Mouse (Mus musculus) cerebral cortex, adult 2 months (tissue): Measurements from ENCODE around the gene Szt2.

Experiments
- WGBS: fragments of 180-500 bp; shearing (Covaris S2); methylation state at CpG from one replicate; pipeline ENCODE4 v1.1.7; 2018; 5-methylcytosine and 5-hydroxymethylcytosine counted together

Szt2 gene

DNA sequence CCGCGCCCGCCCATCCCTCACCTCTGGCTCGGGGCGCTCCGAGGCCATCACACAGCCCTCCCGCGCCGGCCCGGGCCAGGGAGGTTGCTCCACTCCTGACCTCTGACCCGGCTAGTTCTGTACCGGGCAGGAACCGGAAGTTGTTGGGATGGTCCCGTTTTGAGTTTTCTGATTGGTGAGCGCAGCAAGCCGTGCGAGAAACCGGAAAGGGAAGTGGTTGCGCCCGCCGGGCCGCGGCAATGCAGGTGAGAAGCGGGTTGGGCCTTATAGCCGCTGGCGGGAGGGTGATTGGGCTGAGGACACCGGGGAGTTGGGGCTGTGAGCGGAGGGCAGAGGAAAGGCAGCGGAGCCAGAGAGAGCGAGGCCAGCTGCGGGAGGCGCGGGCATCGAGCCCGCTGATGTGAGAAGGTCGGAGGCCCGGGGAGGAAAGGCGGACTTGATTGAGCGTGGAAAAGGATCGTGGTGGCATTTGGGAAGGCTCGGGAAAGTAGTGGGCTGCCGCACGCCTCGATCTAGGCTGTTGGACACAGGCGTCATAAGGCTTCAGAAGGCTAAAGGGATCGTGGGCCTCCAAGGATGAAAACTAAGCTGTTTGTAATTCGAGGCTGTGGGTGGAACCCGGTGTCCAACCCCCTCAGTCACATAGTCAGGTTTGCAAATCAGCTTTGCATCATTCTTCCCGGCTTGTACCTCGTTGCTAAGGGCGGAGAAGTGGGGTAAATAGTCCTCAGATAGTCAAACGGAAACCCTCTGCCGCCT lies at the start of gene Szt2, which contains the start of gene Med8:
TSS of gene Szt2 (minus strand) at position 132 of the 759 bp plus-strand sequence.
TSS of gene Med8 (plus strand) at position 196 of the 759 bp plus-strand sequence.
- under 1% methylated on average over 53 of the region's 53 CpGs for WGBS

DNA sequence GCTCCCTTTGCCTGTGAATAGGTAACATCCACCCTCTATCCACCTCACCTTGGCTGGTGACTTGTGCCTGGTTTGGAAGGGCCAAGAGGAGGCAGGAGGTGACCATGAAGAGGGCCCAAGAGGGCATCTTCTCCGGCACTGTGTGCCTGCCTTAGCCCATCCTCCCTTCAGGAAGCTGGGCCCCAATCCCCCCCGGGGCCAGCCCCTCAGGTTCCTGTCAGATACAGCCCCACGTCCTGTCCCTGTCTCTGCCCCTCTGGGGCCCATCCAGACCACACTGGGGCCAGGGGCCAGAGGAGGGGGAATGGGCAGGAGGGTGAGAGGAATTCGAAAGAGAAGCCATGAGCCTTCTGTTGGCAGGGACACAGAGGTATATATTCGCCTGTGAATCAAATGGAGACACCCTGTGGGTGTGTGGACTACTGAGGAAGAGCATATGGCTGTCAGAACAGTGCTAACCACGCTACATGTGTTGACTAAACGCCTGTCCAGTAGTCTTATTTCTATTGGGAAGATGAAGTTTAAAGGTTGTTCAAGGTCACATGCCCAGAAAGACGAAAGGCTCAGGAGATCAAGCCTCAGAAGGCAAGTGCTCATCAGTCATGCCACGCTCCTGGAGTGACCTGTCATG lies 48.4 kb upstream of the Szt2 start, which contains the start of gene Mpl:
TSS of gene Mpl (minus strand) at position 169 of the 631 bp plus-strand sequence.
- WGBS, result 61% methylated on average over 9 of the region's 9 CpGs

DNA sequence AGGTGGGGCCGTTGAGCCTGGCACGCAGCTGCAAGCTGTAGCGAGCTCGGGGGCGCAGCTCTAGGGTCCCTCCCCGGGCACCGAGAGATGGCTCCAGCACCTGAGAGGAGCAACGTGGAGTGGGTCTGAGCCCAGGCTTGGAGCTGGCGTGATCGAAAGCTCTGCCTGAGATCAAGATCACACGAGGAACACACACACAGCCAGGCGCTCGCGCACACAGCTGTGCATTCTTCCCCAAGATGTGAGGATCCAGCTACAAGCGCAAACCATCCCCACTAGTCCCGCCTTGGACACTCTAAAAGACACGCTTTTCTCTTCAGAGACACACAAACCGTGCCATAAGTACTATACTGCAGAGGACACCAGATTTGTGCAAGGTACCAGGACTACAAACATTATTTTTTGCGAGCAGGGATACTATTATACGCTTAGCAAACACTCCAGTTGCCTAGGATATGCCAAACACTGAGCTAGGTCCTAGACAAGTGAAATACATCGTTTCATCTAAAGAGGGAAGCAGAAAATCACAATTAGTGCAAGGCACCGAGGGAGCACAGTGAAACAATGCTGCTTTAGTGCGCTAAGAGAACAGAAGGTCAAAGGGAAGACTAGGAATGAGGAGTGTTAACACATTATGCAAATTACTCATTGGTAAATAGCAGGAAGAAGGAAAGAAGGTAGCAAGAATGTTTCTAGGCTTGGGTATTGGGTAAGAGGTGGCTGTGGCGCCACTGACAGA lies 37.5 kb upstream of the Szt2 start:
- 21% methylated on average over 24 of the region's 24 CpGs for WGBS

DNA sequence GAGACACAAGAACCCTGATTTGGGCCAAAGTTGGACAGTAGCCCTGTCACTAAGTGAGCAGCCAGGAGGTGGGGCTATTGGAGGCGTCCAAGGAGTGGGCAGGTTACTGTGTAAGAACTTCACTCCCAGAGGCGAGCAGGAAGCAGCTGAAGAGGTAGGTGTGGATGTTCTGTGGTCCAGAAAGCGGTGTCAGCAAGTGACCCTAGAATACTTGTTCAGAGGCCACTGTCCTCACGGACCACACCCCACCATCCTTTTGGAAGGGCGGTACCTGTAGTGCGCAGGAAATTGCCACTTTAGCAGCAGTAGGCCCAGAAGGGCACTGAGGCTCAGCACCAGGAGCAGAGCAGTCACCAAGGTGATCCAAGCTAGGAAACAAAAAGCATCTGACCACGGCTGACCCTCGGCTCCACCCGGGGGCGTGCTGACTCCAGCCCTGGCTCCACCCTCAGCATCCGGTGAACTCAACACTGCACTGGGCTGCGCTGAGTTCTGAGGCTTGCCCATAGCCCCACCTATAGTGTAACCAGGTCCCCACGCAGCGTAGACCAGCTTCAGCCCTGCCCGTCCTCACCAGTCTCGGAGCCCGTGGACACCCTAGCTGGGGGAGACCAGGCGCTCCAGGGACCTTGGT lies 36.8 kb upstream of the Szt2 start:
- WGBS, result 23% methylated on average over 18 of the region's 18 CpGs

DNA sequence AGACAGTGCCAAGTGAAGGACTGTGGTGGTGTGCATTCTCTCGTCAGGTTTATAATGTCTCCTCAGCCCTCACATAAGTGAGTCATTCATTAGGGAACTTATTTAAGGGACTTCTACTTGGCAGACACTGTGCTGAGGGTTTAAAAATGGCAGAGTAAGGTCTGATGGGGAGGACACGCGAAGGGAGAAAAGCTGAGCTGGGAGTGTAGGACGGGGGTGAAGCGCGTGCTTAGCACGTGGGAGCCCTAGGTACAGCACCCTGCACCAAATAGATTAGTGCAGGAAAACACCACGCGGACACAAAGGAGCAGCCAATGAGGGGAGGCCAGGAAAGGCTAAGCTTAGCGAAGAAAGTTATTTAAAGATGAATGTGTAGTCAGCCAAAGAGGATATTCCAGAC lies 36.0 kb upstream of the Szt2 start:
- WGBS, result 60% methylated on average over 10 of the region's 10 CpGs

DNA sequence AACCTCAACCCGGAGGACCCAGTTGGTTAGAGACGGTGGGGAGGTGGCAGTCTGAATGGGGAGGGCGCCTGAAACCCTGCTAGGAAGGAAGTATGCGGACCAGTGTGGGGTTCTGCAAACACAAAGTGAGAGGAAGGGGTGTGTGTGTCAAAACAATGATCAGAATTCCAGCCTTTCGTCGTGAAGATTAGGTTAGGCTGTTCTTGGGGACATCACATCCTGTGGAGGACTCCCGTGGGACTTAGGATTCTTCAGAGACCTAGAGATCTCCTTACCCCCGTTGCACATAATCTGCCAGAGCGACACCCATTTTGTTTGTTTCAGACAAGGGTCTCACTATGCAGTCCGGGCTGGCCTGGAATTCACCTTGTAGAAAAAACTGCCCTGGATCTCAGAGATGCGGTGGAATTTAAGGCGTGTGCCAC lies 28.8 kb upstream of the Szt2 start:
- WGBS, result 20% methylated on average over 12 of the region's 12 CpGs

DNA sequence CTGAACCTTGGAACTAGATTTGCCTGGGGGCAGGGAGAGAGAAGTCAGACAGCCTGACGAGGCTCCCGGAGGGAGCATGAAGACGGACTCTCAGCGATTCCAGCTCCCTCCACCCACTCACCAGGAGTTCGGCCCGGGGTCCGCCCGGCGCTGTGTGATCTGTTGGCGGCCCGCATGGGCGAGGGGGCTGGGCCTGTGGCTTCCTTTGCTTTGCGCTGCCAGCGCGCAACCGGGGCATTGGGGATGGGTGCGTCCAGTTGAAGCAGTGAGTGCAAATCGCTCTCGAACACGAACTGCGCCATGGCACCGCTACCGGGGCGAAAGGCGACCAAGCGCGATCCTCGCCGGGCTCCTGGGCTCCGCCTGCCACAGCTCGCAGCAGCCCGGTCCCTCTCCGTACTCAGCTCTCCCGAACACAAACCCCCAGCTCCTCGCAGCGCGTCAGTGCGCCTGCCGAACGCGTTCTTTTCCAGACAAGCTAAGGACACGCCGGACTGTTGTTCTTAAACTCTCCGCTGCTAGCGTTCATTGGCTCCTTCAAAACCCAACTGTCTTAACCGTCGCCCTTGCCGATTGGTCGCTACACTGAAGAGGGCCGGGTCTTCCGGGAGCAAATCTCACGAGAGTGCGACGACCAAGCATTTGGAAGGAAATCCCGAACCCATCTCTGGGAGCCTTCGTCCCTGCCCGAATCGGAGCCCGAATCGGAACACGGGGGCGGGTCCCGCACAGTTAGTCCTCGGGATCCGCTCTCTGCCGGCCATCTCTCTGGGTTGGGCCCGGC lies 27.9 kb upstream of the Szt2 start, which contains the start of gene Cdc20:
TSS of gene Cdc20 (minus strand) at position 533 of the 784 bp plus-strand sequence.
- WGBS, result under 1% methylated on average over 67 of the region's 67 CpGs

DNA sequence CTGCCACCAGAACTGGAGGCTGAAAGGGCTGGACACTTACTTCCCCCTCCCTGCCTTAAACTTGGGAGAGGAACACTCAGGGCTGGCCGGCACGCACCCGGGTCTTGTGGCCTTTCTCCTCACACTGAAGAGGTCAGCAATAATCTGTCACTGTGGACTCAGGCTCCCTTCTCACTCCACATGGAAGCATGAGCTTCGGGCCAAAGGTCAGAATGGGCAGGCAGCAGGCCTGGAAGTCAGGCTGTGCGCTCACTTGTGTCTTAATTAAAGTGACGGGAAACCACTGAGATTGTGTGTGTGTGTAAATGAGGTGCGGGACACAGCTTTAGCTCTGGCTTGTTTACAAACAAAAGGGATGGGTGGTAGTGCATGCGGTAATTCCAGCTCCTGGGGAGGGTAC lies 23.3 kb upstream of the Szt2 start:
- 82% methylated on average over 8 of the region's 8 CpGs for WGBS

DNA sequence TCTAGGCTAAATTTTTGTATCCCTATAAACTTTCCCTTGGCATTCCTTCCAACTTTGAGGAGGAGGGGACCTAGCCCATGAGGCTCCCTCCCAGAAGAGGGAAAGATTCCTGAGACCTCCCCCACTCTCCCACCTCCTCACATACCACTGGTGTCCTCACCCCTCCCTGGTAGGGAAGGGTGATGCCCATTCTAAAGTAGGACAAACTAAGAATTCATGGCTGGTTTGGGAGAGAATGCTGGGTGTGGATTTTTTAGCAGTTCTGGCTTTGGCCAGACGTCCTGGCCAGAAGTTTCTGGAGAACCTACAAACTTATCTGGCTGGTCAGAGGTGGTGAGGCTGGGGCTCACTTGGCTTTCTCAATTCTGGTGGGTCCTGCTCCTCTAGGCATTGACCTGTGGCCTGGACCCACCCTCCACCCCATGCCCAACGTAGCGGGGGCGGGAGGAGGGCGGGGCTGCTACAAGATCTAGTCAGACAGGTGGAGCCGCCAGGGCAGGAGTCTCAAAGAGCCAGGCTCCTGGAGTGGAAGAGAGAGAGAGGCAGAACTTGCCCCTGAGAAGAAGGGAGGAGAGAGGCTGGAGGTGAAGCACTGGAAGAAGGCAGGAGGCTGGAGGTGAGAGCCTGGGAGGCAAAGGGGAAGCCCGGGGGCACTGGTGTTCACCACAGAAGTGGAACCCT lies 20.3 kb upstream of the Szt2 start:
- WGBS, result 69% methylated on average over 7 of the region's 7 CpGs

DNA sequence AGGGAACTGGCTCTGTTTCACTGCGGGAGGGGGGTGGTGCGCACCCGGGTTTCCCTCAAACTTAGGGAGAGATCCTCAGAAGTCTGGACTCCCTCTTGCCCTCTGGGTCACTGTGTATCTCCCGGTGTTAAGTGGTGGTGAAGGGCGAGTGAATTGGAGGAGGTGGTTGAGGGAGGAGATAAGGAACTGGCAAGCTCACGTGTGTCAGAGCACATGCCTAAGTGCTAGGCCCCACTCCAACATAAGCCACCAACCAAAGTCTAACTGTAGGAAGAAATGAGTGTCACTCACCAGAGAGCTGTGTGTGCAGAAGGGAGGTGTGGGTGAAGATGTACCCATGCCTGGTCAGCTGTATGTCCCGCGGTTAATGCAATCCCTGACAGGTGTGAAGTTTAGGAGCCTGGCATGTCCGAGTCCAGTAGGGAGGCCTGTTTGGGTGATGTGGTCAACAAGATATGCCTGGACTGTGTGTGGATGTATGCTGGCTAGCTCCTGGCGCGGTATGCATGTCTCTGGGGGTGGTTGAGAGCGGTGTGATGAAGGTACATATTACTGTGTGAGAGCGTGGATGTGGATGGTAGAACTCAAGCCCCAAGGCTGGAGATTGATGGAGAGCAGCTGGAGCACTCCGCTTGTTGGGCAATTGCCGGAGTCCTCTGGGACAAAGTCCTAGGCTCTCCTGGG lies 19.6 kb upstream of the Szt2 start:
- WGBS, result 53% methylated on average over 15 of the region's 15 CpGs

DNA sequence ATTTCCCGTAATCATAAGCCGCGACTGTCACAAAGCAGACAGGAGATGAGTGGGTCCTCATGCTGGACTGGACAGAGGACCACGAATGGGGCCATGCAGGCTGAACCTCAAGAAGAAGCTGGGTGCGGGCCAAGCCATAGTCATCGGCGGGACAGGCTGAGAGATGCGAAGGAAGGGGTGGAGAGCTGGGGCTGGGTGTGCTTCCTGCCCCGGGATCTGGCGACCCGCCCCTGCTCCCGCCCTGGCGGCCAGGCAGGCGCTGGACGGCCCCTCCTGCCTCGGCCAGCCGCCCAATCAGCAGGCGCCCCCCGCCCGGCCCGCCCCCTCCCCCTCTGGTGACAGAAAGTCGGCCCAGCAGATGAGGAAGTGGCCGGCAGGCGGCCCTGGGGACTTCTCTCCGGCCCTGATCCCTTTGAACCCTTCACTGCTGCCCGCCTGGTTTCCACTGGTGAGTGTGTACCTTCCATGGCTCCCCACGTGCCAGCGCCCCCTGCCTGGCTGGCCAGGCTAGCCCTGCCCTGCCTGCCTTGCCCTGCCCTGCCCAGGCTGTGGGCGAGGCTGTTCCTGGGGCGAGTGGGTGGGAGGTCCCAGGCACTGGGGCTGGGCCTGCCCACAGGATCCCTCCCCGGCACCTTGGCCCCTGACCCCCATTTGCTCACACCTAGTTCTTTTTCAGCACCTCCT lies 18.8 kb upstream of the Szt2 start, which contains the start of gene Elovl1:
TSS of gene Elovl1 (plus strand) at position 326 of the 684 bp plus-strand sequence.
- WGBS, result 10% methylated on average over 29 of the region's 31 CpGs

DNA sequence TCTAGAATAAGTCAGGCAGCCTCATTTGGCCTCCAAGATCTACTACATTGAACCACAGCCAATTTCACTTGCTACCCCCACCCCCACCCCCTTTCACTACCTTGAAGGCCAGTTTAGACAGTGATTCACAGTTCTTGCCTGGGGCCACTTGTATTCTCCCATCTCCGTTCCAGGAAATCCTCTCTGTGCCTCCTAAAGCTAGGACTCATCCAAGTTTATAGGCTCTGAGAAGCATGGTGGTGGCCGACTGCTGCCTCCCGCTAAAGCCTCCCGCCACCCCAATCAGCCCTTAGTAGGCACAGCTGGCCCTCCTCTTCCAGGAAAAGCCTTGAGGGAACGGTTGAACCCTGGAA lies 18.3 kb upstream of the Szt2 start:
- 25% methylated on average over 5 of the region's 5 CpGs for WGBS

DNA sequence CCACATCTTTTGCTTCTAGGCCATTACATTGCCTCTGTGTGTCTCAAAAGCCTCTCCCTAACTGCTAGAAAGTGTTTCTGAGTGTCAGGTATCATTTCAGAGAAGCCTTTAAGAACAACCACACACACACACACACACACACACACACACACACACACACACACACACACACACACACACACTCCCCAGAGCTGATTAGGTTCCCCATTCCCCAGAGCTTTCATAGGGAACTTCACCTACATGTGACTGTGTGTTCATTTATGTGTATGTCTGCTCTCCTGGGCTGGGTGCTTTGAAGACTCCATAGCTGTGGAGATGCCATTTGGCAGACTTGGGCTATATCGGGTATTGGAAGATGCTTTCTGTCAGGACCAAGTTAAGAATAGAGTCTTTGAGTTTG lies 16.3 kb upstream of the Szt2 start:
- WGBS, result 51% methylated on average over 1 of the region's 1 CpGs

DNA sequence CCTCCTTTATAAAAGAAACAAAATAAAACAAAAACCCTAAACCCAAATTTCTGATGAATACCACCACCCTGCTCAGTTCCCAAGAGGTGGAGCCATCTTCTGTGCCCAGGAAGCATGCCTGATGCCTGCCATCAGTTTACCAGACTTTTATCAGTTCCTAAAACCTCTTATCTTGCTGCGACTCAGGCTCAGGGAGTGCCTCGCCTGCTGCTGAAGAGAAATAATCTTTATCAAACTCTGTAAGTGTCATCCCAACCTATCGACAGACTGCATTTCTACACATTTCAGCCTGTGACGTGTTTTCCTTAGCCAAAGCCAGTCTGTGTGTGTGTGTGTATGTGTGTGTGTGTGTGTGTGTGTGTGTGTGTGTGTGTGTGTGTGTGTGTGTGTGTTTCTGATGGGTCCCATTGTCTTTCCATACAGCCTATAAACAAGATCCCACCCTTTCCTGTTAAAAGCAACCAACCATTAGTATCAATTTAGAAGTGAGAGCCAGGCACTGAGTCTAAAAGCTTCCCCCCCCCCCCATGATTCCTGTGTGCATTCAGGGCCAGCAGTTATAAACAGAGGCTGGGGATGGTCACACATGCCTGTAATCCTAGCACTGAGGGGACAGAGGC lies 15.6 kb upstream of the Szt2 start:
- 82% methylated on average over 4 of the region's 4 CpGs for WGBS

DNA sequence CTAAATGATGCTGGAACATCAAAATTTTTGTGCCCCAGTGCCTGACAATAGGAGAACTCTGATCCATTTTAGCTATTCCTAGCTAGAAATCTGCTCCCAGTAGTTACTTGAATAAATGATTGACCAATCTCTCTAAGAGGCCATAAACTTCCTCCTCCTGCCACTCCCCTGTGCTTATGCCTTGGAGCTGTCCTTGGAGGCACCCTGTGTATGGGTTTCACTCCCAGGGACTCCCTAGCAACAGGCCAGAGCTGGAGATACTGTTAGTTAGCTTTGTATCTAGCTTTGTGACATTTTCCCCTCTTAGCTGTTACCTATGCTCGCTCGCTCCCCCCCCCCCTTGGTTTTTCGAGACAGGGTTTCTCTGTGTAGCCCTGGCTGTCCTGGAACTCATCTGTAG lies 12.3 kb upstream of the Szt2 start:
- WGBS, result 96% methylated on average over 3 of the region's 3 CpGs

DNA sequence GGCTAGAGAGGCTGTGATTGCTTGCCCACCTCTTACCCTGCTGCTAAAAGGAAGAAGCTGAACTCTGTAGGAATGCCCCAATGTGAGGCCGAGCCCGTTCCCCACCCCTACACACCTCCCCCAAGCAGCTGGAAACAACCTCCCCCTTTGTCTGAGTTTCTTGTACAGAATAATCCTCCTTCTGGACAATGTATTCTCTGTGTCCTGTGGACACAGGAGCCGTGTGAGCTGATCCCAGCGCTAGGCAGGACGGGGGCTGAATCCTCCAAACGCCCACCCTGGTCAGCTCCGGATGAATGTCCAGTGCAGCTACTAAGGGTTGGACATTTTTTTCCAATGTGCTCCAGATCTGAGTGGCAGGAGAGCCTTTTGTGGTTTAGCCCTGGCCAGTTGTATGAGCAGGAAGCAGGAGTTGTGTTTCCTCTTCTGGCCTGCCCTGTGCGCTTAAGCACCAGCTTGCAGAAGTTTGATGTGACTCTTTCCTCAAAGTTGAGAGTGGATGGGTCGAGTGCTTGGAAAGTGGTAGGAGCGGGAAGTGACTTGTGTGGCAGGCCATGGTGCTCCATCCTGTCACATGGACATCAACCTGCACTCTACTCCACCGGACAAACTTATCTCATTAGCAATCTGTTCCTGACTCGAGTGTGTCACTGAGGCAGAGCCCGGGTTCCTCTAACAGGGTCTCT lies 8.2 kb upstream of the Szt2 start:
- WGBS, result 62% methylated on average over 13 of the region's 13 CpGs

DNA sequence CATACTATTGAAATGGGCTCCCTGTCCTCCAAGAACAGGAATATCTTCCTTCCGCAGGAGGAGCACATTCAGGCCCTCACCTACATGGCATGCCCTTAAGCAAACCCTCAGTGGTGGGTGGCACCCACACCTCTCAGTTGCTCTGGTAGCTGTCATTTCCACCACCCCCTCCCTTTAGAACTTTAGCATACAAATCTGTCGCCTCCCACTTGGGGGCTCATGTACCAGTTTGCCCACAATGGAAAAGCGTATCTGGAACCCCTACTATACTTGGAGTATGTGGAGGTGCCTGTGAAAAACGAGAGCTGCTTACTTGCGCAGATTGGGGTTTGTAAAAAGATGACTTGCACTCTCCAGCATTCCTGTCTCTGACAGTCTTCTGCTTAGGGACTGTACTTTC lies 7.3 kb upstream of the Szt2 start:
- WGBS, result 62% methylated on average over 5 of the region's 5 CpGs

DNA sequence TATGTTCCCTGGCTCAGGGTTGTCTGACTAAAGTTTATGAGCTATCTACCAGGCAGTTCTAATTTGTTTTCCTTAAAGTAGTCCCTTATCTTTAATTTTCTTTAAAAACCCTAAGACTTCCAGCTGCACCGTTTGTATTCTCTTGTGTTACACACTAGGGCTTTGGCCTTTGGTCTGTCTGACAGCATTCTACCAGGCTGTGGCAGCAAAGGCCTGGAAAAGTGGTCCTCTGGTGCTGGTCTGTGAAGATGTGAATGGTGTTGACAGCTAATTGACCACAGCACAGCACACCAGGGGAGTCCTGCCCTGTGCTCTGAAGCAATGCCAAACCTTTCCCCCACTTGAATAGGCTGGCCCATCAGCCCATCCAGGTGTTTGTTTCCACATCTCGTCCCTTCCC lies 6.7 kb upstream of the Szt2 start:
- 63% methylated on average over 2 of the region's 2 CpGs for WGBS
